Mouse (Mus musculus) hindbrain, embryonic 13.5 days (tissue): Measurements from ENCODE around the gene Rora. TPM values are rescaled to one million over a fixed set of nuclear protein-coding genes. Genes with fewer than 3 reads are reported as not detected.

Source experiments
- ATAC-seq: fragments of 200-750 bp; cut with Nextera tagmentation; 2 replicates; pipeline ENCODE4 v1.8.0; 2017; ENCODE audit warnings: moderate TSS enrichment; ENCODE audit not compliant: low FRiP score
- H3K27ac ChIP-seq: fragments of 300-500 bp; sonication (generic); 2 replicates; pipeline ENCODE4 v1.5.1; 2015; ENCODE audit warnings: inconsistent platforms, mild to moderate bottlenecking, moderate library complexity
- H3K27me3 ChIP-seq: fragments of 300-500 bp; sonication (generic); 2 replicates; pipeline ENCODE4 v1.6.1; 2015; ENCODE audit warnings: mild to moderate bottlenecking, inconsistent platforms
- H3K36me3 ChIP-seq: fragments of 300-500 bp; sonication (generic); 2 replicates; pipeline ENCODE4 v1.6.1; 2015; ENCODE audit warnings: mild to moderate bottlenecking, inconsistent platforms
- H3K4me1 ChIP-seq: fragments of 300-500 bp; sonication (generic); replicated peaks from 2 replicates; pipeline ENCODE4 v1.6.1; 2015; ENCODE audit warnings: inconsistent platforms
- H3K4me2 ChIP-seq: fragments of 300-500 bp; sonication (generic); 2 replicates; pipeline ENCODE4 v1.6.1; 2015; ENCODE audit warnings: inconsistent platforms, mild to moderate bottlenecking, moderate library complexity
- H3K4me3 ChIP-seq: fragments of 300-500 bp; sonication (generic); 2 replicates; pipeline ENCODE4 v1.5.1; 2015; ENCODE audit warnings: mild to moderate bottlenecking, inconsistent platforms
- H3K9ac ChIP-seq: fragments of 300-500 bp; sonication (generic); 2 replicates; pipeline ENCODE4 v1.6.1; 2015; ENCODE audit warnings: mild to moderate bottlenecking, inconsistent platforms
- H3K9me3 ChIP-seq: fragments of 300-500 bp; sonication (generic); 2 replicates; pipeline ENCODE4 v1.6.1; 2016; ENCODE audit warnings: inconsistent platforms
- WGBS: fragments of 180-500 bp; shearing (Covaris S2); methylation state at CpG from one replicate; pipeline ENCODE4 v1.1.7; 2015; 5-methylcytosine and 5-hydroxymethylcytosine counted together
- polyA plus RNA-seq: library from polyadenylated mRNA; unstranded; fragments of >200 nt; fragmentation: Nextera tagmentation; extraction: Ambion mirVana; gene quantifications from 2 replicates; pipeline ENCODE4 v1.2.1, GENCODE M21; 2015

Rora gene
- polyA plus RNA-seq, 1 experiment from 2014 or later = 25.0 TPM

DNA sequence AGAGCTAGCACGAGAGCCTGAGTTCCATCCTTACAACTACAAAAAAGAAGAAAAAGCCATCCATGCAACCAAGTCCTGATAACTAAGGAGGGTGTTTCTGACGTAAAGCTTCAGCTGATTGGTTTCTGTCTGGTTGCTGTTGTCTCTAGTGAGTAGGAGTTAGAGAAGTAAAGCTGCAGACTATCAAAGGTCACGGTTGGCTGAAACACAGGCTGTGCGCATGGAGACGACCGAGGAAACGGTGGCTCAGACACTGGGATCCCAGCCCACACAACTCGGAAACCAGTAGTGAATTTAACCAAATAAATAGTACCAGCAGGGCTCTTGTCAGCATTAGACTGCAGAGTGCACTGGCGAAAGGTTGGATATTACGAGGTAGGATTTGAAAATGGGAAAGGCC is 781.6 kb downstream of the Rora start:
- Histone ChIP-seq H3K4me1 (peaks cover 13% of the 10 kb centered on the region), H3K36me3 (peaks cover 9% of the 10 kb centered on the region; the same call in 1 of the 2 replicates), H3K4me2 (no peak overlapping the region), H3K27me3 (no peaks in the 10 kb centered on the region), H3K9me3 (no peaks in the 10 kb centered on the region), H3K27ac (no peak overlapping the region), H3K9ac (no peak overlapping the region), H3K4me3 (no peak overlapping the region)
- 77% methylated on average over 10 of the region's 10 CpGs for WGBS
- no peak for ATAC-seq

DNA sequence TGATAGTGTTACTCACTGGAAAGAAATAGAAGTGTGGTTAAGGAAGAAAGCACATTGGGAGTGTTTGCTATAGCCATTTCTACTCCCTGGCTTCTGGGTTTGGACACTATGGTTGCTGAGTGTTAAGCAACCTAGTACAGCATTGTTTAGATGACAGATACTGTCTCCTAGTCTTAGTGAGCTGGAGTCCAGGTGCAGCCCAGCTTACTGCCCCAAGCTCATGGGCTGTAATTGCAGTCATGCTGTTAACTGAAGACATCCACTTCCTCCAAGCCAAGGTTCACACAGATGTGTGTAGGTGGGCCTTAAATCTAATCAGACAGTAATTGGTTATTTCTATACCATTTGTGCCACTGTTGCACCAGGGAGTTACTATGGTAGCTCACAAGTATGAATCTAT is 782.1 kb downstream of the Rora start:
- Histone ChIP-seq H3K4me1 (peaks cover 13% of the 10 kb centered on the region), H3K36me3 (peaks cover 7% of the 10 kb centered on the region; the same call in 1 of the 2 replicates), H3K27ac (no peak overlapping the region), H3K27me3 (no peaks in the 10 kb centered on the region), H3K4me3 (no peak overlapping the region), H3K9ac (no peak overlapping the region), H3K9me3 (no peaks in the 10 kb centered on the region), H3K4me2 (no peak overlapping the region)
- no peak for ATAC-seq
